Mouse (Mus musculus) C2C12 (cell line): Measurements from ENCODE around the gene Ccl28.

ENCODE experiments used
- CTCF ChIP-seq: IDR thresholded peaks from one replicate; pipeline ENCODE4 v1.5.1; 2011; ENCODE audit not compliant: control insufficient read depth, insufficient read depth, insufficient read length
- MYOD1 ChIP-seq: IDR thresholded peaks from one replicate; pipeline ENCODE4 v1.6.1; 2011; ENCODE audit warnings: low read depth; ENCODE audit not compliant: control insufficient read depth, insufficient read length

DNA sequence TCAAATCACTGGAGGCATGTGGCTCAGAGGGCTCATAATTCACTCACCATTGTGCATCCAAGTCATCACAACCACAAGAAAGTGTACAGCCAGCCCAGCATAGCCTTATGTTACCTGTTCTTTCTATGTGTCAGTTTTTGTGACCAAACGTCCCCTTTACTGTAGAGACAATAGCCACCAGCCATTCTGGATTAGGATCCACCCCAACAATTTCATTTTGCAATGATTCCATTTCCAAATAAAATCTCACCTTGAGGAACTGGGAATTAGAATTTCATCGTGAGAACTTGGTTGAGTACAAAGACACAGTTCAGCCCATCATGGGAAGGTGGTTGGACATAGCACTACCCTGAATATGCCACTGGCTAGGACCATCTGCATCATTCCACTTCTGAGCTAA, 32.6 kb downstream of the Ccl28 start:
- TF ChIP-seq CTCF = no peak
- no peak for TF ChIP-seq MYOD1
